Mouse (Mus musculus) C2C12 (cell line): ENCODE results near the gene Krtap5-2. TPM values are rescaled to one million over a fixed set of nuclear protein-coding genes. Genes with fewer than 3 reads are reported as not detected.
"Not testable (repeated sequence)": the region's sequence is repeated elsewhere in the genome, so short reads cannot be mapped to it uniquely, and the experiment has no call there.

ENCODE experiments used
- H3K27me3 ChIP-seq: one replicate; pipeline ENCODE4 v1.6.1; 2011; ENCODE audit not compliant: control insufficient read depth, insufficient read depth, insufficient read length
- H3K36me3 ChIP-seq: one replicate; pipeline ENCODE4 v1.6.1; 2011; ENCODE audit not compliant: control insufficient read depth, insufficient read depth
- H3K4me3 ChIP-seq: one replicate; pipeline ENCODE4 v1.5.1; 2011; ENCODE audit warnings: mild to moderate bottlenecking, control low read depth; ENCODE audit not compliant: poor library complexity, insufficient read depth, severe bottlenecking
- H3K79me2 ChIP-seq: one replicate; pipeline ENCODE4 v1.6.1; 2011; ENCODE audit not compliant: control insufficient read depth, insufficient read depth
- H3K79me3 ChIP-seq: one replicate; pipeline ENCODE4 v1.6.1; 2011; ENCODE audit warnings: low read depth, control low read depth
- H3ac ChIP-seq: one replicate; pipeline ENCODE3; 2011; ENCODE audit warnings: low read depth; ENCODE audit not compliant: control insufficient read depth, insufficient read length
- CEBPB ChIP-seq: IDR thresholded peaks from one replicate; pipeline ENCODE4 v1.6.1; 2011; ENCODE audit warnings: low read depth, mild to moderate bottlenecking, control low read depth, moderate library complexity
- CTCF ChIP-seq: IDR thresholded peaks from one replicate; pipeline ENCODE4 v1.5.1; 2011; ENCODE audit not compliant: control insufficient read depth, insufficient read depth, insufficient read length
- FOSL1 ChIP-seq: IDR thresholded peaks from one replicate; pipeline ENCODE4 v1.8.0; 2011; ENCODE audit warnings: mild to moderate bottlenecking, low read length; ENCODE audit not compliant: poor library complexity, insufficient read depth, severe bottlenecking
- MAX ChIP-seq: IDR thresholded peaks from one replicate; pipeline ENCODE4 v1.6.1; 2011; ENCODE audit warnings: mild to moderate bottlenecking, control low read depth
- MYOD1 ChIP-seq: IDR thresholded peaks from one replicate; pipeline ENCODE4 v1.6.1; 2011; ENCODE audit warnings: low read depth; ENCODE audit not compliant: control insufficient read depth, insufficient read length
- MYOG ChIP-seq: IDR thresholded peaks from one replicate; pipeline ENCODE4 v1.6.1; 2011; ENCODE audit not compliant: control insufficient read depth, insufficient read length; ENCODE audit errors: extremely low read depth
- USF1 ChIP-seq: IDR thresholded peaks from one replicate; pipeline ENCODE4 v1.6.1; 2011; ENCODE audit warnings: low read depth, mild to moderate bottlenecking, control low read depth, moderate library complexity
- polyA plus RNA-seq: library from polyadenylated mRNA; unstranded; fragments of >200 nt; fragmentation: generic; extraction: Trizol; gene quantifications from one replicate; pipeline ENCODE4 v1.2.1, GENCODE M21; 2012; ENCODE audit warnings: missing spikeins

The Krtap5-2 gene
- polyA plus RNA-seq, 1 experiment = not detected

DNA sequence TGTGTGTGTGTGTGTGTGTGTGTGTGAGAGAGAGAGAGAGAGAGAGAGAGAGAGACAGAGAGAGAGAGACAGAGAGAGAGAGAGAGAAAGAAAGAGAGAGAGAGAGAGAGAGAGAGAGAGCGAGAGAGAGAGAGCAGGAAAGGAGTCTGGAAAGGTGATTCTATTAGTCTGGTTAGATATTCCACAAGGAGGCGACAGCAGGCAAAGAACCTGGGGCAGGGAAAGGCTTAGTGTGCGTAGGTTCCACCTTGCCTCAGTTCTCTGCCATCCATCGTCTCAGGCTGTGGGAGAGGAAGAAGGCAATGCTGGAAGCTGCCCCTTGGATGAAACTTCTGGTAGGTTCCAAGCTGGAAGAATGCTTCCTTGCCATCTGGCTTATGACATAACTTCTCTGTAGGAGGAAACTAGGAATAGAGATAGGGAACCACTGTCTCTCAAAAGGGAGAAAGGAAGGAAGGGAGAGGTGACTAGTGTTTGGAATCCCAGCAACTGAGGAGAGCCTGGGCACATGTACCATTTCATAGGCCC is 30.3 kb downstream of the Krtap5-2 start:
- no peak overlapping the region for H3ac ChIP-seq
- no peak overlapping the region for H3K4me3 ChIP-seq
- no peak for TF ChIP-seq MYOG
- TF ChIP-seq FOSL1 = no peak
- no peak for TF ChIP-seq CTCF
- TF ChIP-seq MYOD1 = no peak
- TF ChIP-seq USF1 = no peak
- TF ChIP-seq CEBPB = no peak
- TF ChIP-seq MAX = no peak

GRCm38 (mm10) chr7:142144507-142144906 is 31.3 kb downstream of the Krtap5-2 start, which contains the start of gene Gm45337:
TSS of gene Gm45337 (minus strand) at chr7:142144607.
- no peaks in the 10 kb centered on the region for H3K27me3 ChIP-seq
- TF ChIP-seq CTCF (no peak), MYOD1 (no peak), CEBPB (no peak), USF1 (no peak), FOSL1 (no peak), MYOG (no peak), MAX (no peak)
- no peaks in the 10 kb centered on the region for H3K36me3 ChIP-seq
- no peaks in the 10 kb centered on the region for H3K79me2 ChIP-seq
- no peak within 1 kb of the TSS for H3K4me3 ChIP-seq
- no peak within 1 kb of the TSS for H3ac ChIP-seq
- H3K79me3 ChIP-seq = no peaks in the 10 kb centered on the region

More for the DNA sequence above, 30.3 kb downstream of the Krtap5-2 start:
- H3K36me3 ChIP-seq = no peaks in the 10 kb centered on the region
- no peaks in the 10 kb centered on the region for H3K27me3 ChIP-seq
- H3K79me2 ChIP-seq = no peaks in the 10 kb centered on the region
- no peaks in the 10 kb centered on the region for H3K79me3 ChIP-seq

DNA sequence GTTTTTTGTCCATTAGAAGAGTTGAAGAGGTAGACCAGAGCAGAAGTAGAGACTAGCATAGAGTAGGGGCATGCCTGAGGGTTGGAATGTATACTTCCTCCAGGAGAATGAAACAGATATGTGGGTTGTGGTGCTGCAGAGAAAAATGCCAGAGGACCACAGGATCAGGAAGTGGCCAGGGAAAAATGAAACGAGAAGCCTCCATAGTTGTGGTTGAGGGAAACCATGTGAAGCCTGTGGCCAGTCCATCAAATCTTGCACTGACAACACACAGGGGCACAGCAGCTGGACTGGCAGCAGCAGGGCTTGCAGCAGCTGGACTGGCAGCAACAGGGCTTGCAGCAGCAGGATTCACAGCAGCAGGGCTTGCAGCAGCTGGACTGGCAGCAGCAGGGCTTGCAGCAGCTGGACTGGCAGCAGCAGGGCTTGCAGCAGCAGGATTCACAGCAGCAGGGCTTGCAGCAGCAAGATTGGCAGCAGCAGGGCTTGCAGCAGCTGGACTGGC is 32.2 kb downstream of the Krtap5-2 start:
- not testable (repeated sequence) for H3K4me3 ChIP-seq, H3K79me3 ChIP-seq, H3K27me3 ChIP-seq, H3K36me3 ChIP-seq, H3ac ChIP-seq, H3K79me2 ChIP-seq
- peak; percentile 82 for TF ChIP-seq MYOD1

DNA sequence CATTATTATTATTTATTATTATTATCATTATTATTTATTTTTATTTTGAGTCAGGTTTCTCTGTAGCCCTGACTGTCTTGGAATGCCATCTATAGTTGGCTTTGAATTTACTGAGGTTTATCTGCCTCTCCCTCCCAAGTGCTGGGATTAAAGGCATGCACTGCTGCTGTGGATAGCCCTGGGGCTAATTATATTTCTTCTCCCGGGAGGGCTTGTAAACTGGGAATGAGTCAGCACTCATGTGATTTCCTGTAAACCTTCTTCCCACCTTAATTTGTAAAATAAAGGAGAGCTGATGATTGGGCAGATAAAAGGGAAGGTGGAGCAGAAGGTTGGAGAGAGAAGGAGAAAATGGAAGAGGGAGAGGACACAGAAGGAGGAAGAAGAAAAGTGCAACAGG is 35.1 kb downstream of the Krtap5-2 start:
- Histone ChIP-seq H3K36me3 (no peaks in the 10 kb centered on the region), H3K79me3 (no peaks in the 10 kb centered on the region), H3ac (no peak overlapping the region), H3K79me2 (no peaks in the 10 kb centered on the region), H3K27me3 (no peaks in the 10 kb centered on the region), H3K4me3 (no peak overlapping the region)
- TF ChIP-seq USF1 (no peak), CEBPB (no peak), MYOD1 (no peak), FOSL1 (no peak), MAX (no peak), MYOG (no peak), CTCF (no peak)

DNA sequence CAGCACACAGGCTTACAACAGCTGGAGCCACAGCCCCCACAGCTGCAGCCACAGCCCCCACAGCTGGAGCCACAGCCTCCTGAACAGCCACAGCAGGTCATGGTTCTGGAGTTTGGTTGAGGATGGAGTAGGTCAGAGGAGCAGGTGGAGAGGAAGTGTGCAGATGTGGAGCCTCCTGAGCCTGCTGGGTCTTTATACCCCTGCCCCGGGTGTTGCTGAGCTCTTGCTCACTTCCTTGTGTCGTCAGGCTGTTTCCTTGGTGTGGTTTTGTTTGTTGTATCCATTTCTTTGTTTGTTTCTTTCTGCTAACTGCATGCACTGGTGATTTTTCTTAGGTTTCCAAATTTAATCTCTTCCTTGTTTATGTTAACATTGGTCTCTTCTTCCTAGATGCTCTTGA is 39.9 kb downstream of the Krtap5-2 start, which contains the start of gene Gm39115:
Gene Gm39115, minus strand, starts transcription at position 101 of the 400 bp plus-strand sequence.
- not testable (repeated sequence) for H3ac ChIP-seq, H3K36me3 ChIP-seq, H3K79me2 ChIP-seq, H3K4me3 ChIP-seq, H3K79me3 ChIP-seq
- H3K27me3 ChIP-seq = peaks cover 21% of the 10 kb centered on the region

- no peaks in the 10 kb centered on the region for H3K79me2 ChIP-seq
- H3K4me3 ChIP-seq = no peak overlapping the region
- TF ChIP-seq FOSL1 (no peak), MAX (no peak), MYOG (no peak), CTCF (no peak), MYOD1 (no peak), USF1 (no peak), CEBPB (no peak)
- peaks cover 32% of the 10 kb centered on the region for H3K27me3 ChIP-seq
- no peaks in the 10 kb centered on the region for H3K36me3 ChIP-seq
- no peaks in the 10 kb centered on the region for H3K79me3 ChIP-seq
- no peak overlapping the region for H3ac ChIP-seq
Observed at GRCm38 (mm10) chr7:142134206-142134995, 41.4 kb downstream of the Krtap5-2 start.
